Mouse (Mus musculus) intestine, postnatal 0 days (tissue): Measurements from ENCODE around the gene Klhl11. TPM values are rescaled to one million over a fixed set of nuclear protein-coding genes. Genes with fewer than 3 reads are reported as not detected.

ENCODE experiments used
- ATAC-seq: fragments of 200-750 bp; cut with Nextera tagmentation; 2 replicates; pipeline ENCODE4 v1.8.0; 2017; ENCODE audit warnings: mild to moderate bottlenecking, moderate TSS enrichment, moderate library complexity
- H3K27ac ChIP-seq: fragments of 300-500 bp; sonication (generic); 2 replicates; pipeline ENCODE4 v1.5.1; 2014; ENCODE audit warnings: mild to moderate bottlenecking, low read depth, low read length, moderate library complexity
- H3K27me3 ChIP-seq: fragments of 300-500 bp; sonication (generic); replicated peaks from 2 replicates; pipeline ENCODE4 v1.6.1; 2014; ENCODE audit warnings: low read length, mixed read lengths; ENCODE audit not compliant: control insufficient read depth, insufficient read depth
- H3K36me3 ChIP-seq: fragments of 300-500 bp; sonication (generic); 2 replicates; pipeline ENCODE4 v1.6.1; 2014; ENCODE audit warnings: mild to moderate bottlenecking, moderate library complexity; ENCODE audit not compliant: control insufficient read depth, insufficient read depth
- H3K4me1 ChIP-seq: fragments of 300-500 bp; sonication (generic); replicated peaks from 2 replicates; pipeline ENCODE4 v1.6.1; 2014; ENCODE audit warnings: antibody characterized with exemption, low read length, mixed read lengths; ENCODE audit not compliant: control insufficient read depth, insufficient read depth
- H3K4me2 ChIP-seq: fragments of 300-500 bp; sonication (generic); replicated peaks from 2 replicates; pipeline ENCODE4 v1.6.1; 2014; ENCODE audit warnings: low read depth, mild to moderate bottlenecking, moderate library complexity
- H3K4me3 ChIP-seq: fragments of 300-500 bp; sonication (generic); 2 replicates; pipeline ENCODE4 v1.5.1; 2014; ENCODE audit warnings: low read depth, low read length
- H3K9ac ChIP-seq: fragments of 300-500 bp; sonication (generic); 2 replicates; pipeline ENCODE4 v1.6.1; 2014; ENCODE audit warnings: mild to moderate bottlenecking, low read depth, low read length
- H3K9me3 ChIP-seq: fragments of 300-500 bp; sonication (generic); 2 replicates; pipeline ENCODE4 v1.6.1; 2016; ENCODE audit warnings: mixed run types; ENCODE audit not compliant: control insufficient read depth
- CTCF ChIP-seq: sonication (generic); IDR thresholded peaks from 2 replicates; pipeline ENCODE4 v1.5.1; 2016; ENCODE audit warnings: low read depth, mild to moderate bottlenecking, control low read depth, antibody characterized with exemption, moderate library complexity
- WGBS: fragments of 180-500 bp; shearing (Covaris S2); extraction: QIAGEN DNeasy Blood & Tissue Kit; methylation state at CpG from one replicate; pipeline ENCODE4 v1.1.7; 2014; 5-methylcytosine and 5-hydroxymethylcytosine counted together
- polyA plus RNA-seq: library from polyadenylated mRNA; unstranded; fragments of >200 nt; fragmentation: Nextera tagmentation; extraction: Ambion mirVana; gene quantifications from 2 replicates; pipeline ENCODE4 v1.2.1, GENCODE M21; 2015

Klhl11 gene
- polyA plus RNA-seq, 1 experiment from 2014 or later: 1.8 TPM

- H3K9me3 ChIP-seq: no peaks in the 10 kb centered on the region
- H3K27ac ChIP-seq: no peak overlapping the region
- no peak for TF ChIP-seq CTCF
- no peaks in the 10 kb centered on the region for H3K27me3 ChIP-seq
- peaks cover 76% of the 10 kb centered on the region for H3K36me3 ChIP-seq
- no peak overlapping the region for H3K9ac ChIP-seq
- no peak overlapping the region for H3K4me3 ChIP-seq
- WGBS: 91% methylated on average over 3 of the region's 3 CpGs
- no peak overlapping the region for H3K4me2 ChIP-seq
- ATAC-seq: no peak
- H3K4me1 ChIP-seq: no peaks in the 10 kb centered on the region
Measured at GRCm38 (mm10) chr11:100484461-100484860, 11.9 kb upstream of the Klhl11 start.

GRCm38 (mm10) chr11:100479152-100479551 lies 6.6 kb upstream of the Klhl11 start:
- H3K4me3 ChIP-seq: no peak overlapping the region
- H3K4me2 ChIP-seq: no peak overlapping the region
- H3K27me3 ChIP-seq: no peaks in the 10 kb centered on the region
- no peak overlapping the region for H3K9ac ChIP-seq
- 53% methylated on average over 7 of the region's 7 CpGs for WGBS
- peaks cover 62% of the 10 kb centered on the region for H3K36me3 ChIP-seq
- ATAC-seq: no peak
- TF ChIP-seq CTCF: no peak
- H3K4me1 ChIP-seq: no peaks in the 10 kb centered on the region
- no peaks in the 10 kb centered on the region for H3K9me3 ChIP-seq
- H3K27ac ChIP-seq: no peak overlapping the region

GRCm38 (mm10) chr11:100476281-100476680 lies 3.7 kb upstream of the Klhl11 start:
- no peak overlapping the region for H3K4me3 ChIP-seq
- H3K9ac ChIP-seq: no peak overlapping the region
- no peak overlapping the region for H3K4me2 ChIP-seq
- H3K9me3 ChIP-seq: no peaks in the 10 kb centered on the region
- no peak overlapping the region for H3K27ac ChIP-seq
- no peaks in the 10 kb centered on the region for H3K27me3 ChIP-seq
- peaks cover 41% of the 10 kb centered on the region for H3K36me3 ChIP-seq
- TF ChIP-seq CTCF: no peak
- ATAC-seq: no peak
- WGBS: 77% methylated on average over 5 of the region's 5 CpGs
- H3K4me1 ChIP-seq: no peaks in the 10 kb centered on the region

GRCm38 (mm10) chr11:100472935-100473295 lies 374 bp upstream of the Klhl11 start:
- Histone ChIP-seq H3K4me2 (peak overlapping the region; percentile 95), H3K36me3 (peaks cover 9% of the 10 kb centered on the region), H3K9ac (no peak overlapping the region), H3K9me3 (no peaks in the 10 kb centered on the region), H3K4me1 (no peaks in the 10 kb centered on the region; the same call in 1 of the 2 replicates), H3K27ac (no peak overlapping the region), H3K4me3 (no peak overlapping the region), H3K27me3 (no peaks in the 10 kb centered on the region)
- TF ChIP-seq CTCF: no peak
- ATAC-seq: peak; percentile 46
- WGBS: 37% methylated on average over 5 of the region's 5 CpGs

- Histone ChIP-seq H3K9me3 (no peaks in the 10 kb centered on the region), H3K4me1 (no peaks in the 10 kb centered on the region; the same call in 1 of the 2 replicates), H3K4me2 (peak overlapping the region; percentile 95), H3K4me3 (peak overlapping the region; percentile 87), H3K9ac (peak overlapping the region; percentile 88), H3K27me3 (no peaks in the 10 kb centered on the region), H3K27ac (peak overlapping the region; percentile 82), H3K36me3 (no peaks in the 10 kb centered on the region; the same call in none of the 2 replicates)
- no peak for ATAC-seq
- WGBS: 3% methylated on average over 30 of the region's 30 CpGs
- no peak for TF ChIP-seq CTCF
Measured at GRCm38 (mm10) chr11:100471352-100472196, 967 bp downstream of the Klhl11 start.

- Histone ChIP-seq H3K27me3 (no peaks in the 10 kb centered on the region), H3K36me3 (peaks cover 15% of the 10 kb centered on the region), H3K9me3 (no peaks in the 10 kb centered on the region), H3K27ac (no peak overlapping the region), H3K4me3 (no peak overlapping the region), H3K4me2 (no peak overlapping the region), H3K9ac (no peak overlapping the region), H3K4me1 (no peaks in the 10 kb centered on the region; the same call in 1 of the 2 replicates)
- ATAC-seq: no peak
- no peak for TF ChIP-seq CTCF
- WGBS: 70% methylated on average over 1 of the region's 1 CpGs
Measured at GRCm38 (mm10) chr11:100465833-100466232, 6.7 kb downstream of the Klhl11 start.
